Mouse (Mus musculus) mouse embryonic stem cell (cell line): ENCODE measurements around the gene Fam206a.

Source experiments
- in situ Hi-C, 2 experiments: fragments of 300-500 bp; cut with MboI; formaldehyde crosslinking; loops; 1 replicate in 1 of 2; 3 replicates in 1 of 2; pipeline ENCODE4 v1.14.3; 2019 to 2020; ENCODE audit warnings: low sequenced_read_pairs in 2 of 2, low pct_unique_long_range_greater_than_20kb in 1 of 2, mixed read lengths in 1 of 2; ENCODE audit not compliant: unreplicated experiment in 1 of 2

Fam206a gene

DNA sequence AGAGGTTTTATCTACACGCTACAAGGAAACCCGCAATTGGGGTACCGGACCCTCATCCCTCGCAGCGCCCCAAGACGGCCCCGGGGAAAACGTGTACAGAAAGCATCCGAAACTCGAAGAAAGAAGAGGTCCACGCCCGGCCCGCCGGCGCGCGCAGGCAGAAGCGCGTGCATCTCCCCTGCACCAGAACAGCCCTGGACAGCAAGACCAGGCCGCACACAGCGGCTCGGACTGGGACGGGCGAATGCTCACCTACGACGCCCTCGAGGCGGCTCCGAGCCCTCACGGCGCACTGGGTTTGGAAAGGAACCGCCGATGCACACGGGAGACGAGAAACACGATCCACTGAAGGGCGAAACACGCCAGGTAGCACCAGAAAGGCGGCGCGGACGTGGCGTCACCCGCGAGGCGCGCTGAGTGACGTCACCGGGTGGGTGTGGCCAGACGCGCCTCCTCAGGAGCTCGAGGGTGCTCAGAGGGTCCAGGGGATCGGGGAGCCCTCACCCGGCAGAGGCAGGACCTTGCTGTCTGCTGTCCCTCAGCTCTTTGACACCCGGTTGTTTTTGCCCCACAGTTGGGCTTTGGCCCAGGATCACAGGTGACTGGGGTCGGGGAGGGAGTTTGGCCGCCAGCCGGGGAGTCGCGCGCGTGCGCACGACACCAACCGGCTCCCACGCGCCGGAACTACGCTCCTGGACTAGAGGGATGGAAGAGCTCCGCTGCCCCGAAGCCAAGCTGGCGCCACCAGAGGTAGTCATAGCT, at the start of gene Fam206a, which contains the start of gene Elp1:
Gene Fam206a (plus strand): TSS at position 439 of the 762 bp plus-strand sequence.
Gene Elp1 (minus strand): TSS at position 425 of the 762 bp plus-strand sequence.
- in situ Hi-C loops: no loop called here

DNA sequence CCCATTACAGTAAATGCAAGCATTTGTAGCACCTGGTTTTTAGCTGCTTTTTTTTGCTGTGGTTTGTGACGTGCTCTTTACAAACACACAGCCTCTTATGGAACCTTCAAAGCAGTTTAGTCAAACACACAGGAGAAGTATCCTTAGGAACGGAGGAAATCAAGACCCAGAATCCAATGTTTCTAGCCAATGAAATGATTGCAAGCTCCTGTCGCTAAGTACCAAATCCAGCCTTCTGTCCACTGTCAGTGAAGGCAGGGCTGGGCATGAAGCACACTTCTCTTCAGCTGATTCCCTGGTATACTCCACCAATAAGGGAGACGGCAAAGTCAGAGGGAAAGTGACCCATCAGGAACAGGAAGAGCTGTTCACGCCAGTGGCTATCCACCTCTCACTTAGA, 46.1 kb upstream of the Fam206a start:
- in situ Hi-C loops: loop anchor here in 1 of 2 experiments (5.0 kb wide), 1 partner anchor 41 kb away; no protein-coding TSS in a partner anchor

GRCm38 (mm10) chr4:56756966-56757600, 45.1 kb upstream of the Fam206a start:
- in situ Hi-C loops: loop anchor here in 1 of 2 experiments (5.0 kb wide), 1 partner anchor 40 kb away; no protein-coding TSS in a partner anchor

GRCm38 (mm10) chr4:56757693-56758092, 44.5 kb upstream of the Fam206a start:
- in situ Hi-C loops: loop anchor here in 1 of 2 experiments (5.0 kb wide), 1 partner anchor 40 kb away; no protein-coding TSS in a partner anchor

GRCm38 (mm10) chr4:56767861-56768284, 34.3 kb upstream of the Fam206a start:
- in situ Hi-C loops: no loop called here

DNA sequence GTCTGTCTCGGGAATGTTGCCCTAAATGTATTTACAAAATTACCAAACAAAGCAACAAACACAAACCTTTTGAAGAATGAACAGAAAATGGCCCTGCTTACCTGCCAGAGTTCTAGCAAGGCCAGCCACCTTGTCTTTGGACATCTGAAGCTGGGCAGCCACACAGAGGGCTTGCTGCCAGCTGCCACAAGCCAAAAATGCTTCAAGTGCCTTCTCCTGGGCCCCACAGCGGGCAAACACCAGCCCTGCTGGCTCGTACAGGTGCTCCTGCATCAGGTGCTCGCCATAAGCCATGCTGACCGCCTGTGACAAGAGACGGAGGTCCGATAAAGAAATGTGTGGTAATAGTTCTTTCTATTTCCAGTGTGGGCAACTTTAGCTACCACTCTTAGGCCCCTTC, 33.2 kb upstream of the Fam206a start:
- in situ Hi-C loops: no loop called here

- in situ Hi-C loops: no loop called here
Measured at GRCm38 (mm10) chr4:56771065-56771464, 31.1 kb upstream of the Fam206a start.

- in situ Hi-C loops: no loop called here
Measured at GRCm38 (mm10) chr4:56791373-56791772, 10.8 kb upstream of the Fam206a start.

- in situ Hi-C loops: no loop called here
Measured at GRCm38 (mm10) chr4:56802669-56803150, 565 bp downstream of the Fam206a start.

- in situ Hi-C loops: no loop called here
Measured at GRCm38 (mm10) chr4:56809050-56809449, 6.9 kb downstream of the Fam206a start.

DNA sequence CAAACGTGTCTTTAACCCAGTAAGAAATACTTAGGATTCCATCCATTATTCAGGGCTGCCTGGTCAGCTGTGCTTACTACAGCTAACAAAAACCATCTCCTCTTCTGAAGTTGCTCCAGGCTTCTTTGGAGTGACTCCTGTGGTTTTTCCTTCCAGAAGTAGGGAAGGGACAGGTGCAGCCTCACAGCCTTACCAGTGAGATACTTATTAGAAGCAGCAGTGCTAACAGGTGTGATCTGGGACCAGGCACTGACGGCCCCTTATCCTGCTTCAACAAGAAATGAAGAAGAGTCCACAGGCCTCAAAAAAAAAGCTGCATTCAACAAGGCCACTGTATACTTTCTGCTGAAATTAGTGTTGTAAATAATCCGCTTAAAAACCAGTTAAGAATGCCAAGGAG, 9.5 kb downstream of the Fam206a start:
- in situ Hi-C loops: no loop called here

- in situ Hi-C loops: no loop called here
Measured at GRCm38 (mm10) chr4:56812096-56812495, 10.0 kb downstream of the Fam206a start.

- in situ Hi-C loops: no loop called here
Measured at GRCm38 (mm10) chr4:56815131-56815530, 13.0 kb downstream of the Fam206a start.

GRCm38 (mm10) chr4:56820017-56820550, 17.9 kb downstream of the Fam206a start:
- in situ Hi-C loops: no loop called here

DNA sequence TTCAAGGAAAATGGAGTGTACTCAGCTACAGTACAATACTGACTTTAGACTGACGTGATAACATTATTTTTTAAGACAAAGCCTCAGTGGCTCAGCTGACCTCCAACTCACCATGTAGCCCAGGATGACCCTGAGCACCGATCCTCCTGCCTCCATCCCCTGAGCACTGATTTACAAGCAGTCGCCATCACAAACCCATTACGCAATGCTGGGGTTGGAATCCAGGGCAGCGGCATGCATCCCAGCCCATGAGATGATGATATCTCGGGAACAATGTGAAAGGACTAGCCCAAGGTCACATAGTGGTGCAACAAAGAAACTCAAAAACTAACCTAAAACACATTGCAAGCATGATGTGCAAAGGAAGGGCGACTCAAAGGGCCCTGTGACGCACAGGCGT, 22.1 kb downstream of the Fam206a start:
- in situ Hi-C loops: no loop called here

GRCm38 (mm10) chr4:56828932-56829331, 26.8 kb downstream of the Fam206a start:
- in situ Hi-C loops: no loop called here

DNA sequence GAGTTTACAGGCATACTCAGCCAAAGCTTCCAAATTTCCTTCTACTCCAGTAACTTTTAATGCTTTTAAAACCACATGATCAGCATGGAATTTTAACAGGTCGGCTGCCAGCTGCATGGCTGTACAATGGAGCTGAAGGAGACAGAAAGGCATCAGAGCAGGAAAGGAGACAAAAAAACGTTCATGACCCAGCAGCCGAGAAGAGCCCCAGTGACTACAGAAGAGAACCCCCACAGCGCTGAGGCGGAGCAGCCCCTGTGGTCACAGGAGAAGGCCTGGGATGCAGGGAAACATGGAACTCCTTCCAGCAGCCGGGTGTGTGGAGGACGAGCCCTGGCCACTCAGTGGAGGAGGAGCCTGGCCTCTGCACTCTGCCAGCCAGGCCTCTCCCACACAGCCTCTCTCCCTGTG, 27.4 kb downstream of the Fam206a start:
- in situ Hi-C loops: no loop called here

- in situ Hi-C loops: loop anchor here in 1 of 2 experiments (10.0 kb wide), 1 partner anchor 46 kb away; no protein-coding TSS in a partner anchor
Measured at GRCm38 (mm10) chr4:56831013-56831609, 29.0 kb downstream of the Fam206a start.

DNA sequence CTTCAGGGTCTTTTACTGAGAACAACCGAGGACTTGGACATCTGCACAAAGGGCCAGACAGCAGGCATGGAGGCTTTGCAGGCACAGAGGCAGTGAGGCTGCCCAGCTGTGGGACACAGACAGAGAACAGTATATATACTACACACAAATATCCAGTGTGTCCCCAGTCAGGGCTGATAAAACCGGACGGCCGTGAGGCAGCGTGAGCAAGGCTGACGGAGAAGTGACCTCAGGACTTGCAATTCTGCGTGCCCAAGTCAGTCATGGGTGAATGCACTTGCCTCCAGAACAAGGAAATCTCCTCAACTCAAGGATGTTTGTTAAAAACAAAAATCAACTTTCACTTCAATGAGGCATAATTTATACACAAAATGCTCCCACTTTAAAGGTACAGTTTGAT, 29.9 kb downstream of the Fam206a start:
- in situ Hi-C loops: loop anchor here in 1 of 2 experiments (10.0 kb wide), 1 partner anchor 47 kb away; no protein-coding TSS in a partner anchor
